Mouse (Mus musculus) liver, embryonic 16.5 days (tissue): ENCODE measurements around the gene Osbpl3. TPM values are rescaled to one million over a fixed set of nuclear protein-coding genes. Genes with fewer than 3 reads are reported as not detected.

Experiments used
- ATAC-seq: fragments of 200-750 bp; cut with Nextera tagmentation; 2 replicates; pipeline ENCODE4 v1.8.0; 2017; ENCODE audit warnings: low read depth, mild to moderate bottlenecking, moderate number of reproducible peaks, moderate library complexity
- H3K27ac ChIP-seq: fragments of 300-500 bp; sonication (generic); 2 replicates; pipeline ENCODE4 v1.5.1; 2014; ENCODE audit warnings: mild to moderate bottlenecking, low read length
- H3K27me3 ChIP-seq: fragments of 300-500 bp; sonication (generic); 2 replicates; pipeline ENCODE4 v1.6.1; 2014; ENCODE audit warnings: low read depth, low read length, mixed read lengths; ENCODE audit not compliant: control insufficient read depth, insufficient read depth
- H3K36me3 ChIP-seq: fragments of 300-500 bp; sonication (generic); 2 replicates; pipeline ENCODE4 v1.6.1; 2014; ENCODE audit warnings: mild to moderate bottlenecking; ENCODE audit not compliant: control insufficient read depth, insufficient read depth
- H3K4me1 ChIP-seq: fragments of 300-500 bp; sonication (generic); 2 replicates; pipeline ENCODE4 v1.6.1; 2014; ENCODE audit warnings: low read depth, low read length, mixed read lengths; ENCODE audit not compliant: control insufficient read depth
- H3K4me2 ChIP-seq: fragments of 300-500 bp; sonication (generic); 2 replicates; pipeline ENCODE4 v1.6.1; 2014; ENCODE audit warnings: low read depth, low read length, mixed read lengths
- H3K4me3 ChIP-seq: fragments of 300-500 bp; sonication (generic); 2 replicates; pipeline ENCODE4 v1.5.1; 2014; ENCODE audit warnings: low read depth, mild to moderate bottlenecking, low read length
- H3K9ac ChIP-seq: fragments of 300-500 bp; sonication (generic); 2 replicates; pipeline ENCODE4 v1.6.1; 2014; ENCODE audit warnings: low read depth, low read length
- H3K9me3 ChIP-seq: fragments of 300-500 bp; sonication (generic); replicated peaks from 2 replicates; pipeline ENCODE4 v1.6.1; 2016; ENCODE audit warnings: low read length; ENCODE audit not compliant: control insufficient read depth
- WGBS: fragments of 180-500 bp; shearing (Covaris S2); extraction: QIAGEN DNeasy Blood & Tissue Kit; methylation state at CpG from one replicate; pipeline ENCODE4 v1.1.7; 2014; ENCODE audit not compliant: insufficient replicate concordance; 5-methylcytosine and 5-hydroxymethylcytosine counted together
- polyA plus RNA-seq: library from polyadenylated mRNA; unstranded; fragments of >200 nt; fragmentation: Nextera tagmentation; extraction: Ambion mirVana; gene quantifications from 2 replicates; pipeline ENCODE4 v1.2.1, GENCODE M21; 2015

Osbpl3 gene
- polyA plus RNA-seq, 1 experiment from 2014 or later = 0.60 TPM

DNA sequence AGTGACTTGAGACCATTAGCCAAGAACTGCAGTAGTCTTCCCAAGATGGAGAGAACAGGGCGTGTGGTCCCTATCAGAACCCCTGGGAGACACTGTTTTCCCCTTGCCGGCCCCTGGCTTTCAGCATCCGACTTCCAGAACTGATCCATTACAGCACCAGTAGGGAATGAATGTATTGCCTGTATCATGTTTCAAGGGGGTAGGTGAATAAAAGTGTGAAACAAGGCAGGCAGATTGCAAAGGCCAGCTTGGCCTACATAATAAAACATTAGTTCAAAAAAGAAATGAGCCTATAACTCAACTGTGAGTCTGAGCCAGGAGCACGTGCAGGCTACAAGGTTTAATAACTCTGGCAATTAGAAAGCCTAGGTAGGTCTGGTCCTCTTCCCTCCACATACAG is 52.5 kb downstream of the Osbpl3 start:
- Histone ChIP-seq H3K9me3 (no peaks in the 10 kb centered on the region), H3K4me1 (no peaks in the 10 kb centered on the region), H3K4me3 (no peak overlapping the region), H3K27me3 (no peaks in the 10 kb centered on the region), H3K27ac (no peak overlapping the region), H3K9ac (no peak overlapping the region), H3K36me3 (no peaks in the 10 kb centered on the region), H3K4me2 (no peak overlapping the region)
- 69% methylated on average over 4 of the region's 4 CpGs for WGBS
- ATAC-seq = no peak

DNA sequence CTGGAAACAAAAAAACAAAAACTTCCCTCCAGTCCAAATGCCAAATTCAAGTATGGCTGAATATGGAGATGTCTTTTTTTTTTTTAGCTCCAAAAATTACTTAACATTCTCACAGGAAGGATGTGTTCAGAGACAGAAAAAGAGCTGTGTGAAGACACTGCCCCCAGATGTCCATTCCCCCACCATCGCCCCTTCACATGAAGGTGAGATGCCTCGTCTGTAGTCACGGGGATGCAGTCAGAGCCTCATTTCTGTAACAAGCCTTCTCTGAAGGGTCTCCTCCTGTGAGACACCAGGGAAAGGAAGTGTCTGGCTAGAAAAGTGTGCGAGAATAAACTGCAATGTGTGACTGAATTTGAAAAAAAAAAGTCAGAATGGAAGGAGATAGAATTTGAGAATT is 53.1 kb downstream of the Osbpl3 start:
- no peak overlapping the region for H3K4me2 ChIP-seq
- H3K4me1 ChIP-seq = no peaks in the 10 kb centered on the region
- no peak overlapping the region for H3K9ac ChIP-seq
- 59% methylated on average over 4 of the region's 4 CpGs for WGBS
- no peak overlapping the region for H3K4me3 ChIP-seq
- ATAC-seq = no peak
- no peaks in the 10 kb centered on the region for H3K36me3 ChIP-seq
- no peaks in the 10 kb centered on the region for H3K27me3 ChIP-seq
- H3K9me3 ChIP-seq = no peaks in the 10 kb centered on the region
- no peak overlapping the region for H3K27ac ChIP-seq

DNA sequence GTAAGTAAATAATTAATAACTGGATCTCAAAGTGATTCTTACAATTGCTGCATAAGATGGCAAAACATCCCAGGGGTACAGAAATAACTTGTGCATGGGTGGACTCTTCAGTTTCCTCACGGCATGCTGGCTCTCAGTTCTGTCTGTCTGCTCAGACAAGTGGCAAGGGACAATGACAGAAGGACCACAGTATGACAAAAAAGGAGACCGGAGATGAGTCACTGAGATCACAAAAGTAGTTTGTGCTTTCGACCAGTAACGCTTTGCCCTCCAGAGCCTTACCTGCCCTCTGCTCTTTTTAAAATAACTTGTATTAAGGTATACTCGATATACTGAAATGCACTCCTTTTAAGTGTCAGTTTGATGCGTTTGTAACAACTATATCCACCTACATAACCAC is 55.8 kb downstream of the Osbpl3 start:
- Histone ChIP-seq H3K27me3 (no peaks in the 10 kb centered on the region), H3K27ac (no peak overlapping the region), H3K4me2 (no peak overlapping the region), H3K4me3 (no peak overlapping the region), H3K4me1 (no peaks in the 10 kb centered on the region), H3K9me3 (no peaks in the 10 kb centered on the region), H3K9ac (no peak overlapping the region), H3K36me3 (no peaks in the 10 kb centered on the region)
- WGBS = 69% methylated on average over 6 of the region's 6 CpGs
- ATAC-seq = no peak

DNA sequence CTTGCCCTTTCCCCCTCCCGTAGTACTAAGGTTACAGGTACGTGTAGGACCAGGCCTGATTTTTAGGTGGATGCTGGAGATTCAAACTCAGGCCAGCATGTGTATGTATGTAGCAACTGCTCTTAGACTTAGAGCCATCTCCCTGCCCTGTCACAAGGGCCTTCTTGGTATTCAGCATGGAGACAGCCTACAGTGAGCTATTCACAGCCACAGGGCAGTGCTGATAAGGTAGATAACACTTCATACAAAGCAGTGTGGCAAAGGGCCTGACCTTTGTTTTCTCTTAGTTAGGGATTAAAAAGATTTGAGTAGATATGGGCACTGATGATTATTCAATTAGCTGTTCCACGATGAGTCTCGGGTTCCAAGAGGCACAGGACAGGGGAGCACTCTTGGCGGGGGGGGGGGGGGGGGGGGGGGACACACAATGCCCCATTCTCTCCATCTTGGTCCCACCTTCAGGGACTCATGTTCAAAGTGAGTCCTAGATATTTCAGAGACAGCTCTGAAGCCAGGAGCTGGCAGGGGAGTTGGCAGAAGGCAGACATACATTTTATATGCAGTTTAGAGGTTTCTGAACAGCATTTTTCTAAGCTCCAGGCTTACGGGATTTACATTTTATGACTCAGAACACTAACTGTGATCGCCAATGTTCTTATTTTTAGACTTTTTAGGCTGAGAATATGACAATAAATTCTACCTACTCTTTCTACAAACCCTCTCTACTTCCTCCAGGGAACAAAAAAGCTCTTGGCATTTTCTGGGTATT is 56.4 kb downstream of the Osbpl3 start:
- no peaks in the 10 kb centered on the region for H3K27me3 ChIP-seq
- H3K36me3 ChIP-seq = no peaks in the 10 kb centered on the region
- no peak overlapping the region for H3K27ac ChIP-seq
- no peaks in the 10 kb centered on the region for H3K4me1 ChIP-seq
- H3K4me3 ChIP-seq = no peak overlapping the region
- WGBS = 49% methylated on average over 7 of the region's 7 CpGs
- H3K9ac ChIP-seq = no peak overlapping the region
- ATAC-seq = no peak
- no peak overlapping the region for H3K4me2 ChIP-seq
- no peaks in the 10 kb centered on the region for H3K9me3 ChIP-seq

DNA sequence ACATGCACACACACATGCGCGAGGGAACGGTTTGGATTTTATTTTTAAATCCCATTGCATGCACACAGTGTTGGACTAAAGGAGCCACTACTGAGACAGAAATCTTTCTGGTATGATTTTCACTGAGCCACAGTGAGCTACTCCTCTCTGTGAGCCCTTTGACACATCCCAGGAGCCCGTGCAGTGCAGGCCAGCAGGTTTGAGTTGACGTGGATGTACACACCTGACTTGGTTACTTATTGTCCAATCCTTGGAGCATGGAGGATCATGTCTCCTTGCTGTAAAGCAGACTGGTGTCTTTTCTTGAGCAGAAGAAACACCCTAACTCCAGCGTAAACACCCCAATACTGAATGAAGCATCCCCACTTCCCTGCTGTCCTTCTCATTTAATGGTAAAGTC is 57.7 kb downstream of the Osbpl3 start:
- Histone ChIP-seq H3K9ac (no peak overlapping the region), H3K27me3 (no peaks in the 10 kb centered on the region), H3K36me3 (no peaks in the 10 kb centered on the region), H3K4me2 (no peak overlapping the region), H3K4me1 (no peaks in the 10 kb centered on the region), H3K4me3 (no peak overlapping the region), H3K9me3 (no peaks in the 10 kb centered on the region), H3K27ac (no peak overlapping the region)
- WGBS = 74% methylated on average over 6 of the region's 6 CpGs
- no peak for ATAC-seq

DNA sequence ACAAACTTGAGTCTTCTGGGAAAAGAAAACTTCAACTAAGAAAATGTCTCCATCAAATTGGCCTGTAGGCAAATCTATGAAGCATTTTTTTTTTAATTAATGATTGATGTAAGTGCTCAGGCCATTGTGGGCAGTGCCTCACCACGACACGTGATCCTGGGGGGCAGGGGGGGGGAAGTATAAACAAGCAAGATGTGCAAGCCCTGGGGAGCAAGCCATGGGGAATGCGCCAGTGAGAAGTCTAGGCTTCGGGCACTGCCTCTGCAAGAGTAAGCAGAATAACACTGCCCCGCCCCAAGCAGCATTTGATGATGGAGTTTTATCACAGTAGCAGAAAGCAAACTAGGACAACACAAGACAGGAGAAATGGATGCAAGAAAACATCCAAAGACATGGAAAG is 58.9 kb downstream of the Osbpl3 start:
- Histone ChIP-seq H3K9ac (no peak overlapping the region), H3K36me3 (no peaks in the 10 kb centered on the region), H3K4me2 (no peak overlapping the region), H3K4me1 (no peaks in the 10 kb centered on the region), H3K27me3 (no peaks in the 10 kb centered on the region), H3K4me3 (no peak overlapping the region), H3K27ac (no peak overlapping the region), H3K9me3 (no peaks in the 10 kb centered on the region)
- ATAC-seq = no peak
- WGBS = 52% methylated on average over 5 of the region's 5 CpGs

DNA sequence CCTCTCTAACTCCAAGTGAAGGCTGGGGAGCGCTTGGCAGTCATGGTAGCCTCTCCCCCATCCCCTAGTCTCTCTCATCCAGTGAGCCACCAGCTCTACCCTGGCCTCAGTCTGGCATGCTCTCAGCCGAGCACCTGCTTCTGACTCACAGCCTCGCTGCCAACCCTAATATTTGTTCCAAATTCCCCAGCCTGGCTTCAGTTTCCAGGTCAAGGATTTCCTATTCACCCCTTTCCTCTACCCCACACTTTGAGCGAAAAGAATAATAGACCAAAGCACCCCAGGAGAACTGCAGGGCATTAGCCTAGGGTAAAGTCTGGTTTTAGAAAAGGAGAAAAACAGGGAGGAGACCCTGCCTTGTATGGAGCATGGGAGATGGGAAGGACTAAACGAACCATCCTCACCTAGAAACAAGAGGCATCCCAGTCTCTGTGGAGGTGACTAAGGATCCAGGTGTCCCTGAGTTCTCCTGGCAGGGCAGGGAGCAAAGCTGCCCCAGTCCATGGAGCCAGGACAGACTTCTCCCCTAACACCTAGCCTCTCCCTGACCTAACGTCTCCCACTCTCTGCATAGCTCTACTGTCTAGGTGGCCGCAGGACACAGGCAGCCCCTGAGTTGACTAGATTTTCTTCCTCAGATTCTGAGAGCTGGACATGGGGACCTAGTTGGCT is 60.2 kb downstream of the Osbpl3 start:
- H3K27ac ChIP-seq = no peak overlapping the region
- WGBS = 57% methylated on average over 7 of the region's 7 CpGs
- no peak overlapping the region for H3K4me3 ChIP-seq
- H3K9me3 ChIP-seq = no peaks in the 10 kb centered on the region
- H3K4me1 ChIP-seq = no peaks in the 10 kb centered on the region
- H3K36me3 ChIP-seq = no peaks in the 10 kb centered on the region
- H3K27me3 ChIP-seq = no peaks in the 10 kb centered on the region
- H3K9ac ChIP-seq = no peak overlapping the region
- no peak overlapping the region for H3K4me2 ChIP-seq
- no peak for ATAC-seq

DNA sequence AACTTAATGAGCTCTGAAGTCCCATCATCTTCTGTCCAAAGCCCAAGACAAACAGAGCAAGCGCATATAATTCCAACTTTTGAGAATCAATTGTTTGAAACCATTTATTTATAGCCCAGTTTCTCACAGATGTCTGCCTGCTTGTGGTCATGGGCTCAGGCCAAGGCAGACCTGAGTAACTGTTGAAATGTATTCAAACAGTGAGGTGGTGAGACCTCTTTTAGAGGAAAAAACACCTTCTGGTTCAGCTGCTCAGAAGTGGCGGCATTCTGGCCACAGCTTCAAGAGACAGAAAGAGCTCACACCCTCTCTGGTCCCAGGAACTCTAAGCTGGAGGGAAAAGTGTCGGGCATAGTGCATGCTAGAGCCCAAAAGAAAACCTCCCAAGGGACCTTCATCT is 61.6 kb downstream of the Osbpl3 start:
- ATAC-seq = no peak
- Histone ChIP-seq H3K4me3 (no peak overlapping the region), H3K4me2 (no peak overlapping the region), H3K4me1 (no peaks in the 10 kb centered on the region), H3K27me3 (no peaks in the 10 kb centered on the region), H3K36me3 (no peaks in the 10 kb centered on the region), H3K27ac (no peak overlapping the region), H3K9ac (no peak overlapping the region), H3K9me3 (no peaks in the 10 kb centered on the region)
- WGBS = 67% methylated on average over 3 of the region's 3 CpGs

DNA sequence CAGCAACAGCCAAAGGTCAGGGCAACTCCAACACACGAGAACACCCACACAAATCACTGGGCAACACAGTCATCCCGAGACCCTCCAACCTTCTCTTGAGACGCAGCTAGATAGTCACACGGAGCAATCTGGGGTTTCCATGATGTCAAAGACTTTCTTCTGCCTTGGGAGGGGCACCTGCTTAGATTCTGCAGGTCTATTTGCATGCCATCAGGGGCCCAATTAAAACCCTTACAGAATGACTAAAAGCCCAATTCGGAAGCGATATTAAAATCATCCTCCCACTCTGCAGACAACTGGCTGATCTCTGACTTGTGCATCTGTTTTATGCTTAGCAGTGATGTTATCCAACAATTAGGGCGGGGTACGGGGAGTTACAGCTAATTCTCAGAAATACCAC is 62.0 kb downstream of the Osbpl3 start:
- Histone ChIP-seq H3K9ac (no peak overlapping the region), H3K27me3 (no peaks in the 10 kb centered on the region), H3K4me3 (no peak overlapping the region), H3K4me2 (no peak overlapping the region), H3K9me3 (no peaks in the 10 kb centered on the region), H3K36me3 (no peaks in the 10 kb centered on the region), H3K27ac (no peak overlapping the region), H3K4me1 (no peaks in the 10 kb centered on the region)
- WGBS = 64% methylated on average over 8 of the region's 8 CpGs
- ATAC-seq = no peak
